Mouse (Mus musculus): ENCODE data around the gene 1600012H06Rik. TPM values are rescaled to one million over a fixed set of nuclear protein-coding genes. Genes with fewer than 3 reads are reported as not detected.

1600012H06Rik gene
- 27.2 TPM for polyA plus RNA-seq (2014; fragmentation: Illumina TruSeq; extraction: RNeasy Lipid Tissue Mini Kit (QIAGEN cat#74804); ENCODE audit: low read depth, low replicate concordance)

DNA sequence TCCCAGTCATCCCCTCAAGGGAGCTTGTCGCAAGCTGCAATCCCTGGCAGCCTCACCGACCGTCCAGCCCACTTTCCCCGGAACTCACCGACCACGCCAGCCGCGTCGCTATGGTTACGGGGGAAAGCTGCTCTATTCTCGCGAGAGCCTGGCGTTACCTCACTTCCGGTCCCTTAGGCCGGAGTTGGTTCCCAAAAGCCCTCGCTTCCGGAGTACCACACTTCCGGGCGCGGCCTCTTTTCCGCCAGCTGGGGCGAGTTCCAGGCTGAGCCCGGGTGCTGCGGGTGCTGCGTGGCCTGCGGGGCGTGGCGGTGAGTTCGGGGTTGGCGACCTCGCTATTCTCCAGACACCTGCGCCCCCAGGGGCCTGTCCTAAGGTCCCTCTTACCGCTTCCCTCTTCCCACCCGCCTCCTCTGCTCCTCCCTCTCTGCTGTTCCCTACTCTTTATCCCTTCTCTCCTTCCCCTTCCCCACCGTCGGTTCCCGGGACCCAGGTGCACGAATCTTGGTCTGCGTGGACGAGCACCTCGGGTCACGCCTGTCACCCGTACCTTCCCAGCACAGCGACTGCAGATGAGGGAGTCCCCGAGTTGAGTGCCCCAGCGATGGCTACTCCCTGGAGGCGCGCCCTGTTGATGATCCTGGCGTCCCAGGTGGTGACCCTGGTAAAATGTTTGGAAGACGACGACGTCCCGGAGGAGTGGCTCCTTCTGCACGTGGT lies at the start of gene 1600012H06Rik, which contains the start of gene Wdr27:
1600012H06Rik (plus strand) TSS at position 176 of the 720 bp plus-strand sequence.
Wdr27 (minus strand) TSS at position 150 of the 720 bp plus-strand sequence.

GRCm38 (mm10) chr17:14960951-14961556 lies 18.1 kb downstream of the 1600012H06Rik start, which contains the start of gene Phf10:
Phf10 (minus strand) TSS chr17:14961273.

GRCm38 (mm10) chr17:14978362-14979038 lies 35.5 kb downstream of the 1600012H06Rik start, which contains the start of the genes 9030025P20Rik and Gm3417:
9030025P20Rik (plus strand) TSS chr17:14978468.
Gm3417 (minus strand) TSS chr17:14978790.

Other genes with a start within 250 kb of the 1600012H06Rik start
- 12.1 TPM for gene Thbs2, start 248.9 kb upstream of the 1600012H06Rik start, polyA plus RNA-seq (2014; fragmentation: Illumina TruSeq; extraction: RNeasy Lipid Tissue Mini Kit (QIAGEN cat#74804); ENCODE audit: low read depth, low replicate concordance)
- 14.2 TPM for gene Wdr27, start within 50 bp of the 1600012H06Rik start, polyA plus RNA-seq (2014; fragmentation: Illumina TruSeq; extraction: RNeasy Lipid Tissue Mini Kit (QIAGEN cat#74804); ENCODE audit: low read depth, low replicate concordance)
- 51.8 TPM for gene Phf10, start 18.1 kb downstream of the 1600012H06Rik start, polyA plus RNA-seq (2014; fragmentation: Illumina TruSeq; extraction: RNeasy Lipid Tissue Mini Kit (QIAGEN cat#74804); ENCODE audit: low read depth, low replicate concordance)
- 12.2 TPM for gene 9030025P20Rik, start 35.3 kb downstream of the 1600012H06Rik start, polyA plus RNA-seq (2014; fragmentation: Illumina TruSeq; extraction: RNeasy Lipid Tissue Mini Kit (QIAGEN cat#74804); ENCODE audit: low read depth, low replicate concordance)
- 30.8 TPM for gene Gm3417, start 35.6 kb downstream of the 1600012H06Rik start, polyA plus RNA-seq (2014; fragmentation: Illumina TruSeq; extraction: RNeasy Lipid Tissue Mini Kit (QIAGEN cat#74804); ENCODE audit: low read depth, low replicate concordance)
- 6.9 TPM for gene Gm3435, start 67.0 kb downstream of the 1600012H06Rik start, polyA plus RNA-seq (2014; fragmentation: Illumina TruSeq; extraction: RNeasy Lipid Tissue Mini Kit (QIAGEN cat#74804); ENCODE audit: low read depth, low replicate concordance)
- gene Ermard, start 98.0 kb downstream of the 1600012H06Rik start, polyA plus RNA-seq (2014; fragmentation: Illumina TruSeq; extraction: RNeasy Lipid Tissue Mini Kit (QIAGEN cat#74804); ENCODE audit: low read depth, low replicate concordance) = 63.7 TPM
- 23.1 TPM for gene Tcte3, start 98.3 kb downstream of the 1600012H06Rik start, polyA plus RNA-seq (2014; fragmentation: Illumina TruSeq; extraction: RNeasy Lipid Tissue Mini Kit (QIAGEN cat#74804); ENCODE audit: low read depth, low replicate concordance)
- 24.5 TPM for gene Gm3448, start 98.4 kb downstream of the 1600012H06Rik start, polyA plus RNA-seq (2014; fragmentation: Illumina TruSeq; extraction: RNeasy Lipid Tissue Mini Kit (QIAGEN cat#74804); ENCODE audit: low read depth, low replicate concordance)

Measured in adipose tissue, adult 10 weeks (tissue).